Mouse (Mus musculus) CH12.LX (cell line): Measurements from ENCODE around the gene Gtpbp4. TPM values are rescaled to one million over a fixed set of nuclear protein-coding genes. Genes with fewer than 3 reads are reported as not detected.
"Not testable (repeated sequence)": the region's sequence is repeated elsewhere in the genome, so short reads cannot be mapped to it uniquely, and the experiment has no call there.

Experiments
- DNase-seq: peaks from one replicate; pipeline ENCODE4 v3.0.0-alpha.2; 2013; ENCODE audit errors: extremely low read depth
- H3K27ac ChIP-seq: 2 replicates; pipeline ENCODE4 v1.5.1; 2012; ENCODE audit warnings: low read depth, mild to moderate bottlenecking, control low read depth, moderate library complexity; ENCODE audit not compliant: insufficient read depth
- H3K27me3 ChIP-seq: replicated peaks from 2 replicates; pipeline ENCODE3; 2012; ENCODE audit warnings: inconsistent platforms
- H3K36me3 ChIP-seq, 2 experiments: replicated peaks in 1 of 2; 2 replicates each; pipeline versions ENCODE3 to v1.6.1; 2012; ENCODE audit warnings: inconsistent platforms in 1 of 2, low read length in 1 of 2, mild to moderate bottlenecking in 1 of 2, mixed read lengths in 1 of 2, moderate library complexity in 1 of 2; ENCODE audit not compliant: control insufficient read depth in 1 of 2, insufficient read depth in 1 of 2
- H3K4me1 ChIP-seq, 2 experiments: 2 replicates each; pipeline ENCODE4 v1.6.1; 2012; ENCODE audit warnings: inconsistent platforms in 1 of 2, moderate library complexity in 1 of 2; ENCODE audit not compliant: insufficient read depth in 2 of 2, control insufficient read depth in 1 of 2
- H3K4me2 ChIP-seq: 2 replicates; pipeline ENCODE4 v1.6.1; 2012; ENCODE audit warnings: low read depth, mild to moderate bottlenecking, control low read depth; ENCODE audit not compliant: poor library complexity, insufficient read depth, severe bottlenecking
- H3K4me3 ChIP-seq, 3 experiments: fragments of 150-350 bp in 1 of 3; sonication (generic) in 1 of 3; replicated peaks in 1 of 3; 2 replicates each; pipeline versions ENCODE3 to v1.5.1; 2011 to 2012; ENCODE audit warnings: low read depth in 2 of 3, low read length in 2 of 3, mild to moderate bottlenecking in 2 of 3, moderate library complexity in 2 of 3, control low read depth in 1 of 3, improper control_type of control experiment in 1 of 3, inconsistent platforms in 1 of 3, mixed read lengths in 1 of 3; ENCODE audit not compliant: poor library complexity in 1 of 3
- H3K79me2 ChIP-seq: replicated peaks from 2 replicates; pipeline ENCODE4 v1.6.1; 2012; ENCODE audit warnings: mild to moderate bottlenecking, moderate library complexity; ENCODE audit not compliant: control insufficient read depth, poor library complexity, insufficient read depth, severe bottlenecking; ENCODE audit errors: extremely low read depth
- H3K9ac ChIP-seq: 2 replicates; pipeline ENCODE4 v1.6.1; 2012; ENCODE audit warnings: low read depth, mild to moderate bottlenecking, control low read depth, moderate library complexity; ENCODE audit not compliant: insufficient read depth
- H3K9me3 ChIP-seq: replicated peaks from 2 replicates; pipeline ENCODE3; 2012; ENCODE audit warnings: low read length, inconsistent platforms, mixed read lengths
- dilution Hi-C: fragments of 300-500 bp; cut with MboI; formaldehyde crosslinking; loops from 2 replicates; pipeline ENCODE4 v1.14.3; 2020; ENCODE audit warnings: low sequenced_read_pairs; ENCODE audit not compliant: extremely low pct_unique_long_range_greater_than_20kb, extremely low pct_ligation_motif_present
- in situ Hi-C: fragments of 300-500 bp; cut with MboI; formaldehyde crosslinking; loops from 3 replicates; pipeline ENCODE4 v1.14.3; 2019; ENCODE audit warnings: low sequenced_read_pairs, low pct_ligation_motif_present, low pct_unique_long_range_greater_than_20kb, mixed read lengths
- polyA plus RNA-seq: library from polyadenylated mRNA; unstranded; fragments of >175 nt; gene quantifications from 2 replicates; pipeline ENCODE4 v1.2.1, GENCODE M21; 2012; ENCODE audit warnings: low read depth; ENCODE audit not compliant: insufficient read length
- total RNA-seq, 2 experiments: library from RNA; depleted of rRNA; stranded (reverse); fragments of 300-350 nt in 1 of 2; fragments of >200 nt in 1 of 2; gene quantifications; 2 replicates each; pipeline ENCODE4 v1.2.3; 2012 to 2014

The Gtpbp4 gene
- total and polyA plus RNA-seq, 3 experiments = 92.1 to 174 (median 116) TPM

DNA sequence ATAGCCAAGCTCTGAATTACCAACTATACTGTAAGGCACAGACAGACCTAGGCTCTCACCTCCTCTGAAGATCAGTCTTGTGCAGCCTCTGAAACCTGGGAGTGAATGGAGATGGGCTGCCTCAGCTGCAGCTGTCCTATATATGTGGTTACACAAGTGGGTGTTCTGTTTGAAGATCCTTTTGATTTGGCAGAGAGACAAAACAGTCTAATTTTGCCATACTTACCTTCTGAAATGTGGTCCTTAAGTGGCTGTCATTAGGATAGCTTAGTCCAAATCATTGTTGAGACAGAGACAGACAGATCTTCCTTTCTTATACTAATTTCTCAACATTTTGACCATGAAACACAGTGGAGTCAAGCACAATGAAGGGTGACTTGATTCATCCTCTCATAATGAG, 47.8 kb downstream of the Gtpbp4 start, which contains the start of gene Gm9745:
Gene Gm9745, minus strand, starts transcription at position 101 of the 400 bp plus-strand sequence.
- H3K27me3 ChIP-seq, H3K9ac ChIP-seq, DNase-seq, in situ Hi-C loops, H3K4me2 ChIP-seq, H3K36me3 ChIP-seq, H3K9me3 ChIP-seq, dilution Hi-C loops, H3K27ac ChIP-seq, H3K4me1 ChIP-seq, H3K4me3 ChIP-seq, H3K79me2 ChIP-seq: not testable (repeated sequence)

GRCm38 (mm10) chr13:8943828-8944227, 52.1 kb downstream of the Gtpbp4 start:
- H3K4me2 ChIP-seq, H3K9me3 ChIP-seq, H3K79me2 ChIP-seq, H3K27ac ChIP-seq, DNase-seq, in situ Hi-C loops, H3K4me1 ChIP-seq, H3K9ac ChIP-seq, H3K4me3 ChIP-seq, H3K27me3 ChIP-seq, H3K36me3 ChIP-seq, dilution Hi-C loops: not testable (repeated sequence)

GRCm38 (mm10) chr13:8941701-8942100, 54.2 kb downstream of the Gtpbp4 start:
- in situ Hi-C loops, H3K4me3 ChIP-seq, H3K79me2 ChIP-seq, H3K4me1 ChIP-seq, H3K27me3 ChIP-seq, H3K9me3 ChIP-seq, dilution Hi-C loops, H3K36me3 ChIP-seq, DNase-seq, H3K9ac ChIP-seq, H3K4me2 ChIP-seq, H3K27ac ChIP-seq: not testable (repeated sequence)

- dilution Hi-C loops, H3K4me3 ChIP-seq, in situ Hi-C loops, H3K27ac ChIP-seq, H3K4me1 ChIP-seq, DNase-seq, H3K27me3 ChIP-seq, H3K36me3 ChIP-seq, H3K79me2 ChIP-seq, H3K9me3 ChIP-seq, H3K9ac ChIP-seq, H3K4me2 ChIP-seq: not testable (repeated sequence)
Observed at GRCm38 (mm10) chr13:8941110-8941509, 54.8 kb downstream of the Gtpbp4 start.

DNA sequence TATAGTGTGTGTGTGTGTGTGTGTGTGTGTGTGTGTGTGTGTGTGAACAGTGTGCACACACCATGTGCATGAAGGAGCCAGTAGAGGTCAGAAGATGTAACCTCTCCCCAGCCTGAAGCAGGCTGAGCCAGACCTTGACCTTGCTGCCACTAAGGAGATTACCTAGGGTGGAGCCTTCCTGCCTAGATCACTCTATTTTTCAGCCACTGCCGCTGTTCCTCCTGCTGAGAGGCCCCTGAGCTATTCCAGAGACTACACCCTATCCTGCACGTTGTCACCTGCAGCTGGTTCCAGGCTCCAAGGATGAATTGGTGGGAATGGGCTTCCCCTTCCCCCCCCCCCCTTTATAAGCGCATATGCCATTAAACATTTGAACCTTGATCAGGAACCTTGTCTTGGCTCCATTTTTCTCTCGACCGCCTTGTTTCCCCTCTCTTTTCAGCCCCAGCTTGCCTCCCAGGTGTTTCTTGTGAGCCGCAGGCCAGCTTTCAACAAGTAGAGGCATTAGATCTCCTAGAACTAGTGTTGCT, 58.2 kb downstream of the Gtpbp4 start:
- H3K9ac ChIP-seq, H3K27ac ChIP-seq, H3K36me3 ChIP-seq, H3K4me1 ChIP-seq, DNase-seq, H3K27me3 ChIP-seq, H3K9me3 ChIP-seq, H3K79me2 ChIP-seq, H3K4me2 ChIP-seq, dilution Hi-C loops, H3K4me3 ChIP-seq, in situ Hi-C loops: not testable (repeated sequence)
